Mouse (Mus musculus) cerebellum, adult 11-12 months (tissue): ENCODE measurements around the gene Akap13.
A peak's percentile ranks its signal among the peaks of the same experiment; 100 is the strongest.
"Not testable (repeated sequence)": the region's sequence is repeated elsewhere in the genome, so short reads cannot be mapped to it uniquely, and the experiment has no call there.

Experiments
- DNase-seq: peaks from one replicate; pipeline ENCODE4 v3.0.0; 2022

The Akap13 gene

GRCm38 (mm10) chr7:75778053-75778452, 322.7 kb downstream of the Akap13 start:
- DNase-seq: no peak

DNA sequence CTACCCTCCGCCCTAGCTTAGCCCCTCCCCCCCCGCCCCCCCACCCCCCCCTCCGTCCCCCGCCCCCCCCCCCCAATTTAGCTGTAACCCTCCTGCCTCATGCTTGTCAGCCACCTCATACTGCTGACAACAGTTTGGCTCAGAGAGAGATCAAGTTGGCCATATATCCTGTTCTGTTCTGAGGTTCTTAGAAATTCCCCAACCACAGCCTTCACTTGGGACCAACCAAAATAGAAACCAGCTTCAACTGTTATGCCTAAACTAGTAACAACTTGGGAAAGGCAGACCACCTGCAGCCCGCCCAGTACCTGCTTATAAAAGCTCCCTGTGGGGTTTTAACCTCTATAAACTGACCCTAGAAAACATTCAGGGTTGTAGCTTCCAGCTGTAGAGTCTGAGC, 325.5 kb downstream of the Akap13 start:
- DNase-seq: no peak

DNA sequence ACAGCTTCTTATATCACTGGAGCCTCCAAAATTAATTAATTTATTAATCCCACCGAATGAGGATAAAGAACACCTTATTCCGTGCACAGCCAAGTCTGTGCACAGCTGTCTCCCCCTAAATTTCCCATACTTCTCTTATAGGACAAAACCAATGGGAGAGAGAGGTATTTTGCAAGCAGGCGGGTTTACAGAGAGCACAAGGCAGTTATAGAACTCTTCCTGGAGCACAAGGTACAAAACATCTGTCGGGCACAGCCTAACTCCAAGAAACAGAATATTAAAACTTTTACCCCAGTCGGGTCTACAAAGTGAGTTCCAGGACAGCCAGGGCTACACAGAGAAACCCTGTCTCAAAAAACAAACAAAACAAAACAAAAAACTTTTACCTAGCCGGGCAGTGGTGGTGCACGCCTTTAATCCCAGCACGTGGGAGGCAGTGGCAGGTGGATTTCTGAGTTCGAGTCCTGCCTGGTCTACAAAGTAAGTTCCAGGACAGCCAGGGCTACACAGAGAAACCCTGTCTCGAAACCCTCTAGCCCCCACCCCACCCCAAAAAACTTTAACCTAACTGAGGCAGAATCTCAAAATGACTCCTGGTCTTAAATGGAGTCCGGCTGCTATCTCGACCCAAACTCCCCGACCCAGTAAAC, 326.1 kb downstream of the Akap13 start:
- no peak for DNase-seq

GRCm38 (mm10) chr7:75781948-75782722, 326.8 kb downstream of the Akap13 start:
- DNase-seq: peak; percentile 16

GRCm38 (mm10) chr7:75782723-75783011, 327.3 kb downstream of the Akap13 start:
- no peak for DNase-seq

- no peak for DNase-seq
These were observed 330.3 kb downstream of the Akap13 start for GRCm38 (mm10) chr7:75785388-75786328.

GRCm38 (mm10) chr7:75786812-75787211, 331.5 kb downstream of the Akap13 start:
- no peak for DNase-seq

GRCm38 (mm10) chr7:75787371-75787770, 332.0 kb downstream of the Akap13 start:
- no peak for DNase-seq

DNA sequence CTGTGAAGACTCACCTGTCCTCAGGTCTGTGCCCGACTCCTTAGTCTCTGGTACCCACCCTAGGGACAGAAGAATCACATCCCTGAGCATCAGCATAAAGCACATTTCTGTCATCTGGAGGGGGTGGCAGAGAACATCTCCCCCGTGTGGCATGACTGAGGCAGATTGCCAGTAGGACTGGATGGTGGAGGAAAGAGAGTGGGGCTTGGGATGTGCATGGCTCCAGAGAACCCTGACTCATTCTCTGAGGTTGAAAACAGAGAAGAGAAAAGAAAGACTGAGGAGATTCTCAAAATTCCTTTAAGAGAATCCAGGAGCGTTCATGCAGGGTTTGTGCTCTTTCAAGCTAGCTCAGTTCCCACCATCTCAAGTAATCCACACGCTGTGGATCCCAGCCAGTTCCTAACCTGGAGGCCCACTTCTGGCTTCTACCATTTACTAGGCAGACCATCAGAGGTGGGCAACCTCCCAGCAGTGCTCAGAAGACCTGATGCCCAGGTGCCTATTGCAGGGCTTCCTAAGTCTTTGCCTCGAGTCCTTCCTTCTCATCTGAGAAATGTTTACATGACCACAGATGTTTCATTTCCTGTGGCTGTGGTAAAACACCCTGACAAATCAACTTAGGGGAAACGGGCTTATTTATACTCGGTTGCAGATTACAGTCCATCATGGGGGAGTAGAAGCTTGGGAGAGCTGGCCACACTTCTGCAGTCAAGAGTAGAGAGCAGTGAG, 332.9 kb downstream of the Akap13 start:
- DNase-seq: not testable (repeated sequence)

- DNase-seq: not testable (repeated sequence)
These were observed 333.4 kb downstream of the Akap13 start for GRCm38 (mm10) chr7:75788801-75789135.

GRCm38 (mm10) chr7:75789746-75790145, 334.4 kb downstream of the Akap13 start:
- DNase-seq: no peak

DNA sequence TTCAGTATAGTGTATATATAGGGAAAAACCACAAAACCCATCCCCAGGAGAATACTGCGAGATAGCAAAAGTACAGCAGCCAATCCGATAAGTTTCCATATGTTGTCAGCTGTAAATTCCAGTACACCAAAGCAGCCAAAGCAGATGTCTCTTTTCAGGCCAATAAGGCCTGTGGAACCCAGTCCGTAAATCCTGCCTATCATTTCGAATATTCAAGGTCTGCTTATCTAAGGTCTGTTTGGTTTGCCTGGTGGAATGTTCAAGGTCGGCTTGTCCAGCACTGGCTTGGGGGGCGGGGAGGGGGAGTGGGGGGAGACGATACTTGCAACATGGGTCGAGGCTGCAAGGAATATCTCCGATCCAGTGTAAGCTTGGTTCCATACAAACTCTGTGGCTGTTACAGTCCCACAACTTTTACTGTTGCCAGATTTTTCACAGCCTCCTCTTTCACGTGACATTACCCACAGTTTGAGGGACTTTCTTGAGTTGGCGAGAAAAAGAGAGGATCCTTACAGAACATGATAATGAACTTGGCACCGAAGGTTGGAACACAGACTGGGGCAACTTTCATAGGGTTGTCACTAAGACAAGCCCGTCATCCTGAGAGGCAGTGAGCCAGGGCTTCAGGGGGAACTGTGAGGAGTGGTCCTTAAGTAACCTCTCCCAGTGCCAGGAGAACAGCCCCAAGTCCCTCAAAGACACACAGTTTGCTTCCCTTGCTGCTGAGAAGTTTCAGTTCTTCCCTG, 335.9 kb downstream of the Akap13 start:
- DNase-seq: not testable (repeated sequence)

- DNase-seq: no peak
These were observed 337.8 kb downstream of the Akap13 start for GRCm38 (mm10) chr7:75793091-75793490.

DNA sequence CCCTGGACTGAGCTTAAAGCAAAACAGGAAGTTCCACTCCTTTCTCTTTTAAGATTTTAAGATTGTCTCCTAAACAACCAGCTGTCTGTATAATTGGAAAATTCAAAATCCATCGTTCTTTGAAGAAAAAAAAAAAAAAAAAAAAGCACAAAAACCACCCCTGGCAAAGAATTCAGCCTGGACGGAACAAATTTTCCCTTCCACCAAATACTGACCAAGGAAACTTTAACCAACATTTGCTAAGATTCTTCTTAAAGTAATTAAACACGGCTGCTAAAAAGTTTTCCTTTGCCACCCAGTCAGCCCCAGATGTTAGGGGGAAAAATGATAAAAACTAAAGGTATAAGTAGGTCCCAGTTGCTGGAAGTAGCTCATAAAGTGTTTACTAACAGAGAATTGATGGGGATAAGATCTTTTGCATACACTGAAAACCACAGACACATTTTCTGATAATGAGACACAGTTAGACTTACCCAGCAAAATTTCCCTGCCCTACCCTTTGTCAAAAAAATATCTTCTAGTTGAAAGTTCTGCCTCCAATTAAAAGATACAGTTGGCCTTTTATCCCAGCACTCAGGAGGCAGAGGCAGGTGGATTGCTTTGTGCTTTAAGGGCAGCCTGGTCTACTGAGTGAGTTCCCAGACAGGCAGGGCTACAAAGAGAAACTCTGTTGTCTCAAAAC, 338.5 kb downstream of the Akap13 start:
- DNase-seq: no peak

- no peak for DNase-seq
These were observed 339.8 kb downstream of the Akap13 start for GRCm38 (mm10) chr7:75795106-75795505.

DNA sequence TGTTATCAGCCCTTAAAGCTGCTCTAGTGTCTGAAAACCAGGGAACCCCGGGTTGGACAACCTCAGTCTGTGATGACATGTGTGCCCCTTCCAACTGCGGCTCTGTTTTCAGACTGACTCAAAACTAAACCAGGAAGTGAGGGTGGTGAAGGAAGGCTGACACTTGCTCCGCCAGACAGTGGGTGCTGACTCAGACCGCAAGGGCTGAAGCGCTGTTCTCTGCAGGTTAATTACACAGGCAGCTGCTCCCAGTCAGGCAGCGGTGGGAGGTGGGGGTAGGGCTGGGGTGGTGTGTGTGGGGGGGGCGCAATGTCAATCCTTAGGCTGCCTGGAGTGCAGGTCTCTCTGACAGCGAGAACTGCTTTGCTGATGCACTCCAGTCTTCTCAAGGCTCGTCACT, 341.1 kb downstream of the Akap13 start:
- DNase-seq: no peak

DNA sequence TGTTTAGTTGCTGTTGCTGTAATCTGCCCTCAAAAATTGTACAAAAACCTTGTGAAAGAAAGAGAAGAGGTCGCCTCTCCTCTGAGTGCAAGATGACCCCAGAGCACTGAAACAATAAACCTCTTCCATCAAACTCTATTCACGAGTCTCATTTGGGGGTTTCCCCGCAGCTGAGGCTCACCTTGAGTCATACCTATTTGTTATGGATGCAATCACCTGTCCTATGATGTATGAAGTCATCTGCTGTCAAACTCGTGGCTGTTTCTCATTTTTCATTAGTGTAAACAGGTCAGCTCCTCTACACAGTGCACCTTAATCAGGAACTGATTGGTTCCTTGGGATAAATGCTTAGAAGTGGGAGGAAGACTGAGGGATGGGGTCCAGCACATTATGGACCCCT, 345.2 kb downstream of the Akap13 start:
- no peak for DNase-seq

- DNase-seq: no peak
These were observed 345.7 kb downstream of the Akap13 start for GRCm38 (mm10) chr7:75801022-75801421.

DNA sequence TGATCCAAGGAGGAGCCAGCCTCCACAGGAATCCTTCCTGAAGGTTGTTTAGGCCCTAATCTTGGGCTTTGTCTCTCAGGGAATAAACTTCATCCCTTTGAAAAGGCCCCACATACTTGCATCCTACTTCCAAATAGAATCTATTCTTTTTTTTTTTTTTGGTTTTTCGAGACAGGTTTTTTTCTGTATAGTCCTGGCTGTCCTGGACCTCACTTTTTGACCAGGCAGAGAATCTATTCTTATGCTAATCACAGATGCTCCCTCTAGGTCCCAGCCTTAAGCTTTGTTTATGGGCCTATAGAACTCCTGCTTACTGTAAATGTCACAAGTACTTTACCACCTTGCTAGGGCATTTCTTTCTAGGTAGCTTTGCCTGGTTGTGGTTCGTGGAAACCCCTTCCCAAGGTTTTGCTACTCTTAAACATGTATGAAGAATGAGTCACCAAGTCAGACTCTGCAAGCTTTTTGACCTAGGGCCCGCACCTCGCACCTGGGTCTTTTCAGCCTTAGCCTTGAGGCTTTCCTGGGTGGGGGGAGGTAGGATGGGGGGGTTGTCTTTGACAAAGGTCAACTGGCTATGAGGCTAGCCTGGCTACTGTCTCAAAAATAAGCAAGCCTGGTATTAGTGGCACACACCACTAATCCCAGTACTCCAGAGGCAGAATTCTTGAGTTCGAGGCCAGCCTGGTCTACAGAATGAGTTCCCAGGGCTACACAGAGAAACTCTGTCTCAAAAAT, 346.5 kb downstream of the Akap13 start:
- no peak for DNase-seq

DNA sequence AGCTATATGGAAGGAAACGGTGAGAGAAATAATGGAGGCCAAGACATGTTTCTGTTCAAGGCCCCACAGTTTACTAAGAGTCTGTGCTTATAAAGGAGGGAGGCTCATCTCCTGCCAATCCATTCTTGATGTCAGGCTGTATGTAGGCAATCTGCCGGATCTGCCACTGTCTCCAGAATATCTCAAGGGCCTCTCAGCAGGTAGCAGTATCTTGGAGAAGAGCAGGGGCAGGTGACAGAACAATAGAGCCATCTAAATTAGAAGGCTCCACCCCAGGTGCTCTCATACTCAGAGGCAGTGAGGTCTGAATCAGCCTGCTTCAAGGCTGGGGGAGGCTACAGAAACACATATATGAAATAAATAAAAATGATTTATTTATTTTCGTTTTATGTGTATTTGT, 347.6 kb downstream of the Akap13 start:
- DNase-seq: no peak
